ENCODE assay signal across 8 mouse cellular contexts in the genomic region with DNA sequence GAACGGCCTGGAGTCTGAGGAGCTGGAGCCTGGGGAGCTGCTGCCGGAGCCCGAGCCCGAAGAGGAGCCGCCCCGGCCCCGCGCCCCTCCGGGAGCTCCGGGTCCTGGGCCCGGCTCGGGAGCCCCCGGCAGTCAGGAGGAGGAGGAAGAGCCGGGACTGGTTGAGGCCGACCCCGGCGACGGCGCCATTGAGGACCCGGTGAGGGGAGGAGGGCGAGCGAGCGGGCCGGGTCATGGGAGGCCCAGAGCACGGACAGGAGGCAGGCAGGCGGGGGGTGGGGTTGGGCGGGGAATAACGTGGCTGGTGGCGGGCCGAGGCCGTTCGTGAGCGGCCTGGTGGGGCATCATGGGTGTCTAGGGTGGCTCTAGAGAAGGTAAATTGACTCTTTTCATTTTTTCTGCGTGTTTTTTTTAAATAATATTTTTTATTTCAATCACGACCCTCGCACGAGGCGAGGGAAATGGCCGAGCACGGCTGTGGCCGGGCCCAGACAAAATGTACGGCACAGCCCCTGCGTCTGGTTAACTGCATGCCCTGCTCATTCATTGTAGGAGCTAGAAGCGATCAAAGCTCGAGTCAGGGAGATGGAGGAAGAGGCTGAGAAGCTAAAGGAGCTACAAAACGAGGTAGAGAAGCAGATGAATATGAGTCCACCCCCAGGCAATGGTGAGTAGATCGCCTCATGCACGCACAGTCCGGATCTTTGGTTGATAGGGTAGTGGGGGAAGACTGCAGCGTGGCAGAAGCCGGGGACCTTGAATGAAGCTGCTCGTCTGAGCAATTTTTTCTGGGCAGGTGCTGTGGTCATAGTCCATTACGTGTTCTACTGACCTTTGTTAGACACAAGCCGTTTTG. TPM values are rescaled to one million over a fixed set of nuclear protein-coding genes. Genes with fewer than 3 reads are reported as not detected.
A peak's percentile ranks its signal among the peaks of the same experiment; 100 is the strongest.
DNase-seq lines count a peak whose midpoint lies in the region; ATAC-seq and TF ChIP-seq lines count a peak whose summit lies in the region.

No protein-coding gene starts in this region.

- peaks cover 34% of the 10 kb centered on the region for H3K36me3 ChIP-seq in forebrain, postnatal 0 days (ENCODE audit: insufficient read depth)
- H3K36me3 ChIP-seq in hindbrain, embryonic 14.5 days (replicated peaks; ENCODE audit: control insufficient read depth, insufficient read depth), result peaks cover 44% of the 10 kb centered on the region
- H3K36me3 ChIP-seq in midbrain, embryonic 16.5 days (ENCODE audit: control insufficient read depth, insufficient read depth, low read length), result peaks cover 17% of the 10 kb centered on the region
- peaks cover 15% of the 10 kb centered on the region for H3K36me3 ChIP-seq in stomach, embryonic 15.5 days

- no peak for TF ChIP-seq POLR2A in bone marrow macrophage, adult 2 months (IDR thresholded peaks at IDR 0.05; ENCODE audit: borderline replicate concordance, low read depth, low read length)

- no peak for TF ChIP-seq CTCF in bone marrow macrophage, adult 2 months (IDR thresholded peaks at IDR 0.05; ENCODE audit: low read depth, low read length)
- TF ChIP-seq CTCF in forebrain, postnatal 0 days (IDR thresholded peaks at IDR 0.05; ENCODE audit: low read depth), result no peak

- peak overlapping the region; percentile 81 for H3K4me3 ChIP-seq in bone marrow macrophage, adult 2 months (ENCODE audit: insufficient read depth, low read length)
- peak overlapping the region; percentile 98 for H3K4me3 ChIP-seq in forebrain, postnatal 0 days (ENCODE audit: low read depth, low read length)
- H3K4me3 ChIP-seq in hindbrain, embryonic 14.5 days (replicated peaks; ENCODE audit: low read length), result peak overlapping the region; percentile 93
- H3K4me3 ChIP-seq in midbrain, embryonic 16.5 days (ENCODE audit: low read depth, low read length), result peak overlapping the region; percentile 95
- H3K4me3 ChIP-seq in stomach, embryonic 15.5 days (replicated peaks), result peak overlapping the region; percentile 90

- no peaks in the 10 kb centered on the region for H3K27me3 ChIP-seq in forebrain, postnatal 0 days (ENCODE audit: insufficient read depth, low read length)
- H3K27me3 ChIP-seq in hindbrain, embryonic 14.5 days (ENCODE audit: control insufficient read depth, insufficient read depth, low read length), result no peaks in the 10 kb centered on the region
- no peaks in the 10 kb centered on the region for H3K27me3 ChIP-seq in midbrain, embryonic 16.5 days (ENCODE audit: control insufficient read depth, insufficient read depth, low read depth, low read length)
- no peaks in the 10 kb centered on the region for H3K27me3 ChIP-seq in stomach, embryonic 15.5 days (replicated peaks)

- DNase-seq in layer of hippocampus, adult 11-12 months (ENCODE audit: low spot score), result peak; percentile 59
- no peak for DNase-seq in layer of hippocampus, adult 8-10 months (ENCODE audit: low spot score in 2 of 2)
- peak; percentile 72 for DNase-seq in forebrain, postnatal 0 days
- DNase-seq in hindbrain, embryonic 14.5 days (ENCODE audit: low spot score), result peak; percentile 56
- peak; percentile 74 for DNase-seq in liver

- H3K4me2 ChIP-seq in forebrain, postnatal 0 days (ENCODE audit: low read depth), result peak overlapping the region; percentile 62
- peak overlapping the region; percentile 65 for H3K4me2 ChIP-seq in hindbrain, embryonic 14.5 days (replicated peaks)
- peak overlapping the region; percentile 81 for H3K4me2 ChIP-seq in midbrain, embryonic 16.5 days (ENCODE audit: low read length)
- peak overlapping the region; percentile 75 for H3K4me2 ChIP-seq in stomach, embryonic 15.5 days

- peak overlapping the region; percentile 99 for H3K9ac ChIP-seq in forebrain, postnatal 0 days
- H3K9ac ChIP-seq in hindbrain, embryonic 14.5 days, result peak overlapping the region; percentile 99
- H3K9ac ChIP-seq in midbrain, embryonic 16.5 days (ENCODE audit: low read depth, low read length), result peak overlapping the region; percentile 99
- peak overlapping the region; percentile 98 for H3K9ac ChIP-seq in stomach, embryonic 15.5 days

- H3K9me3 ChIP-seq in forebrain, postnatal 0 days (ENCODE audit: low read length), result no peaks in the 10 kb centered on the region
- H3K9me3 ChIP-seq in hindbrain, embryonic 14.5 days (ENCODE audit: control insufficient read depth, low read length), result no peaks in the 10 kb centered on the region
- no peaks in the 10 kb centered on the region for H3K9me3 ChIP-seq in midbrain, embryonic 16.5 days (replicated peaks; ENCODE audit: control insufficient read depth, low read length, poor library complexity, severe bottlenecking)
- no peaks in the 10 kb centered on the region for H3K9me3 ChIP-seq in stomach, embryonic 15.5 days

- H3K4me1 ChIP-seq in bone marrow macrophage, adult 2 months (ENCODE audit: control insufficient read depth, insufficient read depth, low read length), result peaks cover 7% of the 10 kb centered on the region
- no peaks in the 10 kb centered on the region for H3K4me1 ChIP-seq in forebrain, postnatal 0 days (ENCODE audit: insufficient read depth)
- peaks cover 17% of the 10 kb centered on the region for H3K4me1 ChIP-seq in hindbrain, embryonic 14.5 days (replicated peaks; ENCODE audit: control insufficient read depth, insufficient read depth, low read length)
- H3K4me1 ChIP-seq in midbrain, embryonic 16.5 days (ENCODE audit: control insufficient read depth, insufficient read depth, low read length), result peaks cover 17% of the 10 kb centered on the region
- peaks cover 13% of the 10 kb centered on the region; the same call in 1 of the 2 replicates for H3K4me1 ChIP-seq in stomach, embryonic 15.5 days

- peak overlapping the region; percentile 54 for H3K27ac ChIP-seq in bone marrow macrophage, adult 2 months (ENCODE audit: insufficient read depth, low read depth, low read length)
- peak overlapping the region; percentile 98 for H3K27ac ChIP-seq in forebrain, postnatal 0 days (ENCODE audit: low read depth, low read length)
- peak overlapping the region; percentile 98 for H3K27ac ChIP-seq in hindbrain, embryonic 14.5 days
- H3K27ac ChIP-seq in midbrain, embryonic 16.5 days (ENCODE audit: low read length), result peak overlapping the region; percentile 98
- H3K27ac ChIP-seq in stomach, embryonic 15.5 days, result peak overlapping the region; percentile 89

- under 1% methylated on average over 54 of the region's 54 CpGs for WGBS in forebrain, postnatal 0 days
- WGBS in hindbrain, embryonic 14.5 days, result under 1% methylated on average over 53 of the region's 54 CpGs
- under 1% methylated on average over 47 of the region's 54 CpGs for WGBS in midbrain, embryonic 16.5 days
- WGBS in stomach, embryonic 15.5 days, result under 1% methylated on average over 45 of the region's 54 CpGs

- peak; percentile 30 for ATAC-seq in forebrain, postnatal 0 days
- no peak; the same call in 1 of the 2 replicates for ATAC-seq in hindbrain, embryonic 14.5 days (ENCODE audit: low FRiP score)
- peak; percentile 61 for ATAC-seq in midbrain, embryonic 16.5 days
- peak; percentile 47 for ATAC-seq in stomach, embryonic 15.5 days (ENCODE audit: insufficient read depth, low FRiP score, low read depth)

RNA-seq across cellular contexts. Expression of a gene that starts 2.2 kb away (rescaled TPM):
- 100 to 1,000 TPM; 260 to 320 (median 270) TPM for total RNA-seq in layer of hippocampus, adult 8-10 months (2022)
- polyA plus RNA-seq in bone marrow macrophage, adult 2 months (2012; ENCODE audit: insufficient read depth, insufficient read length, missing spikeins), result 144 and 176 TPM in 2 replicates
- total RNA-seq in forebrain, postnatal 0 days (2014; rRNA removed), result 113 and 116 TPM in 2 replicates
- 105 and 126 TPM in 2 replicates for polyA plus RNA-seq in forebrain, postnatal 0 days (2015; fragmentation: Nextera tagmentation; extraction: Ambion mirVana)
- polyA plus RNA-seq in hindbrain, embryonic 14.5 days (2014; fragmentation: Nextera tagmentation; extraction: Ambion mirVana), result 141 and 159 TPM in 2 replicates
- 150 and 163 TPM in 2 replicates for polyA plus RNA-seq in midbrain, embryonic 16.5 days (2015; fragmentation: Nextera tagmentation; extraction: Ambion mirVana)
- 111 and 113 TPM in 2 replicates for polyA plus RNA-seq in stomach, embryonic 15.5 days (2015; fragmentation: Nextera tagmentation; extraction: Ambion mirVana)

RNA-seq across cellular contexts. Expression of a gene that starts 11.3 kb away (rescaled TPM):
- total RNA-seq in layer of hippocampus, adult 8-10 months (2022), result 10 to 100 TPM in 1 of 4 experiments, not detected in 3; 25.6 TPM
- polyA plus RNA-seq in bone marrow macrophage, adult 2 months (2012; ENCODE audit: insufficient read depth, insufficient read length, missing spikeins), result not detected in 2 replicates
- total RNA-seq in forebrain, postnatal 0 days (2014; rRNA removed), result 3.1 TPM in 1 of 2 replicates, not detected in the other
- 0.30 and 0.89 TPM in 2 replicates for polyA plus RNA-seq in forebrain, postnatal 0 days (2015; fragmentation: Nextera tagmentation; extraction: Ambion mirVana)
- not detected in 2 replicates for polyA plus RNA-seq in hindbrain, embryonic 14.5 days (2014; fragmentation: Nextera tagmentation; extraction: Ambion mirVana)
- not detected in 2 replicates for polyA plus RNA-seq in midbrain, embryonic 16.5 days (2015; fragmentation: Nextera tagmentation; extraction: Ambion mirVana)
- 0.19 and 0.53 TPM in 2 replicates for polyA plus RNA-seq in stomach, embryonic 15.5 days (2015; fragmentation: Nextera tagmentation; extraction: Ambion mirVana)

RNA-seq across cellular contexts. Expression of a gene that starts 11.3 kb away (rescaled TPM):
- 100 to 1,000 TPM; 117 to 125 (median 121) TPM for total RNA-seq in layer of hippocampus, adult 8-10 months (2022)
- 25.9 and 29.2 TPM in 2 replicates for polyA plus RNA-seq in bone marrow macrophage, adult 2 months (2012; ENCODE audit: insufficient read depth, insufficient read length, missing spikeins)
- 33.2 and 38.0 TPM in 2 replicates for total RNA-seq in forebrain, postnatal 0 days (2014; rRNA removed)
- 2.5 and 2.9 TPM in 2 replicates for polyA plus RNA-seq in forebrain, postnatal 0 days (2015; fragmentation: Nextera tagmentation; extraction: Ambion mirVana)
- polyA plus RNA-seq in hindbrain, embryonic 14.5 days (2014; fragmentation: Nextera tagmentation; extraction: Ambion mirVana), result 5.2 and 5.3 TPM in 2 replicates
- polyA plus RNA-seq in midbrain, embryonic 16.5 days (2015; fragmentation: Nextera tagmentation; extraction: Ambion mirVana), result 3.9 and 4.1 TPM in 2 replicates
- polyA plus RNA-seq in stomach, embryonic 15.5 days (2015; fragmentation: Nextera tagmentation; extraction: Ambion mirVana), result 4.2 and 4.3 TPM in 2 replicates

RNA-seq across cellular contexts. Expression of a gene that starts 17.2 kb away (rescaled TPM):
- 10 to 100 TPM; 18.2 to 23.0 (median 22.2) TPM for total RNA-seq in layer of hippocampus, adult 8-10 months (2022)
- 11.3 and 13.9 TPM in 2 replicates for polyA plus RNA-seq in bone marrow macrophage, adult 2 months (2012; ENCODE audit: insufficient read depth, insufficient read length, missing spikeins)
- 17.4 and 19.7 TPM in 2 replicates for total RNA-seq in forebrain, postnatal 0 days (2014; rRNA removed)
- polyA plus RNA-seq in forebrain, postnatal 0 days (2015; fragmentation: Nextera tagmentation; extraction: Ambion mirVana), result 2.3 and 3.3 TPM in 2 replicates
- polyA plus RNA-seq in hindbrain, embryonic 14.5 days (2014; fragmentation: Nextera tagmentation; extraction: Ambion mirVana), result 5.0 and 5.7 TPM in 2 replicates
- 2.3 and 3.4 TPM in 2 replicates for polyA plus RNA-seq in midbrain, embryonic 16.5 days (2015; fragmentation: Nextera tagmentation; extraction: Ambion mirVana)
- 2.4 and 2.7 TPM in 2 replicates for polyA plus RNA-seq in stomach, embryonic 15.5 days (2015; fragmentation: Nextera tagmentation; extraction: Ambion mirVana)

RNA-seq across cellular contexts. Expression of a gene that starts 18.4 kb away (rescaled TPM):
- total RNA-seq in layer of hippocampus, adult 8-10 months (2022), result 100 to 1,000 TPM; 629 to 644 (median 642) TPM
- 0.32 and 1.8 TPM in 2 replicates for polyA plus RNA-seq in bone marrow macrophage, adult 2 months (2012; ENCODE audit: insufficient read depth, insufficient read length, missing spikeins)
- total RNA-seq in forebrain, postnatal 0 days (2014; rRNA removed), result 327 and 359 TPM in 2 replicates
- polyA plus RNA-seq in forebrain, postnatal 0 days (2015; fragmentation: Nextera tagmentation; extraction: Ambion mirVana), result 230 and 282 TPM in 2 replicates
- 136 and 142 TPM in 2 replicates for polyA plus RNA-seq in hindbrain, embryonic 14.5 days (2014; fragmentation: Nextera tagmentation; extraction: Ambion mirVana)
- polyA plus RNA-seq in midbrain, embryonic 16.5 days (2015; fragmentation: Nextera tagmentation; extraction: Ambion mirVana), result 219 and 245 TPM in 2 replicates
- 45.5 and 48.6 TPM in 2 replicates for polyA plus RNA-seq in stomach, embryonic 15.5 days (2015; fragmentation: Nextera tagmentation; extraction: Ambion mirVana)

Comparison
In these comparisons a context has a peak if more than half of its experiments do, and no peak if none do; other contexts are left out.
1. DNase-seq: peak in layer of hippocampus, adult 11-12 months (single experiment), forebrain, postnatal 0 days (single experiment), hindbrain, embryonic 14.5 days (single experiment) and liver (single experiment); none in layer of hippocampus, adult 8-10 months (0 of 2).
2. Peak in every context shown above with its lines, with median percentiles within 50 percentile points of each other: H3K27ac ChIP-seq, H3K4me3 ChIP-seq, H3K4me2 ChIP-seq and H3K9ac ChIP-seq.